Mouse (Mus musculus): ENCODE data around the gene Tle4. TPM values are rescaled to one million over a fixed set of nuclear protein-coding genes. Genes with fewer than 3 reads are reported as not detected.

Tle4 gene
- polyA plus RNA-seq, 1 experiment from 2014 or later = 40.9 TPM

DNA sequence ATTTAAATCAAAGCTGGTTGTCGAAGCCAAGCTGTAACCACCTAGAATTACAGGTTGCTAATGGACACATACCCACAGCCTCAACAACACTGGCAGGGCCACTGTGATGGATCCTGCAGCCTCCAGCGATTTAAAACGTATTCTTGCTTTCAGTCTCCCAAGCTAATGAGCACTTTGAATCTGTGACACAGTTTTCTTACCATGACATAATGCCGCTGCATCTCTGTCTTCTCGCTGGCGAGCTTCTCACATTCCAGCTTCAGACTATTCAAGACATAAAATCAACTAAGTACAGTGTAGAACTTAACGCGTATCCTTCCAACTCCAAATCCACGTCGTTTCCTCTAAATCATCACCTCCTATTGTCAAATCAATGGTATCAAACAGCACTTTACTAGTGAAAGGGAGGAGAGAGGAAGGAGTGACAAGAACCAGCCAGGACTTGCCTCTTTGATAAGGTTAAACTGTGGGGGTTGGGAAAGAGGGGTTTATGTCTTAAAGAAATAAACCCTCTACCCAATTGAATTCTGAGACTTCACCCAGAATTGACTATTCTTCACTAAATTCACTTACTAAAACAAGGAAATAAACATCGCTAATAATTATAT lies 2.4 kb downstream of the Tle4 start:
- no peak for ATAC-seq
- Histone ChIP-seq H3K4me1 (replicated peaks; ENCODE audit: control insufficient read depth, insufficient read depth, low read length) (peaks cover 31% of the 10 kb centered on the region), H3K9me3 (ENCODE audit: control insufficient read depth, low read length) (no peaks in the 10 kb centered on the region), H3K36me3 (ENCODE audit: control insufficient read depth, insufficient read depth) (no peaks in the 10 kb centered on the region), H3K4me3 (replicated peaks; ENCODE audit: low read length) (peak overlapping the region; percentile 91), H3K9ac (replicated peaks; ENCODE audit: low read depth, low read length) (peak overlapping the region; percentile 49), H3K27me3 (replicated peaks; ENCODE audit: control insufficient read depth, insufficient read depth, low read length) (peaks cover 4% of the 10 kb centered on the region; the same call in 1 of the 2 replicates), H3K27ac (ENCODE audit: low read length) (peak overlapping the region; percentile 53; the same call in 1 of the 2 replicates), H3K4me2 (ENCODE audit: low read length) (peak overlapping the region; percentile 58)
- WGBS = 3% methylated on average over 11 of the region's 11 CpGs

- Histone ChIP-seq H3K27ac (ENCODE audit: low read length) (no peak overlapping the region; the same call in 1 of the 2 replicates), H3K4me2 (ENCODE audit: low read length) (peak overlapping the region; percentile 58), H3K9me3 (ENCODE audit: control insufficient read depth, low read length) (no peaks in the 10 kb centered on the region), H3K36me3 (ENCODE audit: control insufficient read depth, insufficient read depth) (no peaks in the 10 kb centered on the region), H3K9ac (replicated peaks; ENCODE audit: low read depth, low read length) (peak overlapping the region; percentile 9), H3K4me1 (replicated peaks; ENCODE audit: control insufficient read depth, insufficient read depth, low read length) (peaks cover 31% of the 10 kb centered on the region), H3K4me3 (replicated peaks; ENCODE audit: low read length) (peak overlapping the region; percentile 91), H3K27me3 (replicated peaks; ENCODE audit: control insufficient read depth, insufficient read depth, low read length) (no peaks in the 10 kb centered on the region)
- ATAC-seq = no peak
- WGBS = 39% methylated on average over 3 of the region's 3 CpGs
These were observed 3.3 kb downstream of the Tle4 start for GRCm38 (mm10) chr19:14594537-14594936.

DNA sequence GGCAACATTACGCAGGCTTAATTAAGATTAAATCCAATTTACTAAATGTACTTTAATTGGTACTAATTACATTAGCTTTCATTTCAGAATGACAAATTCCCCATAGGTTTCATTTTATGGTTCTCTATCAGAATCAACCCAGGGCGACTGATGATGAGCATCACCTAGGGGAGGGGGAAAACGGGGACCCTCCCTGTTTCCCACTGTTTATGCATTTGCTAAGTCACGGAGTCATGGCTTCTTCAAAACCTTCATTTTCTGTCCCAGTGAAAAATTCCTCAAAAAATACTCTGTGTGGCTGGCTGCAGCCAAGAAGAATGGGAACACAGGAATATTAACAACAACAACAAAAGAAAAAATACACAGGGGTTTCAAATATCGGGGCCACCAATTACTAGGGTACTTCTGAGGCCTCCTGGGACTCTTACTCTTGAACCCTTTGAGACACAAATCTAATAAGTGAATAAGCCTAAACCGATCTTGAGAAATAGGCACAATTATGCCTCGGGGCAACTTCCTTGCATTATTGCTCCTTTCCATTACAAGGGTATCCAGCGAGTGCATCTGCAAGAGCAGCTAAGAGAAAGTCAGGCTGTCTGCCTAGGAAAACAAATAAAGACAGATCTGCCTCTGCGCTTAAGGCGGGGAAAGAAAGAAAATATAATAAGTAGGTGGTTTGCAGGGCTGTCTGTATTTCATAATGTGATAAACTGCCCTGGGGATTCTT lies 5.9 kb downstream of the Tle4 start:
- no peaks in the 10 kb centered on the region for H3K9me3 ChIP-seq (ENCODE audit: control insufficient read depth, low read length)
- H3K4me2 ChIP-seq (ENCODE audit: low read length) = peak overlapping the region; percentile 45
- H3K4me3 ChIP-seq (replicated peaks; ENCODE audit: low read length) = peak overlapping the region; percentile 23
- H3K27me3 ChIP-seq (replicated peaks; ENCODE audit: control insufficient read depth, insufficient read depth, low read length) = no peaks in the 10 kb centered on the region
- no peak overlapping the region for H3K27ac ChIP-seq (ENCODE audit: low read length)
- H3K4me1 ChIP-seq (replicated peaks; ENCODE audit: control insufficient read depth, insufficient read depth, low read length) = peaks cover 35% of the 10 kb centered on the region
- ATAC-seq = no peak
- no peaks in the 10 kb centered on the region for H3K36me3 ChIP-seq (ENCODE audit: control insufficient read depth, insufficient read depth)
- H3K9ac ChIP-seq (replicated peaks; ENCODE audit: low read depth, low read length) = 0 out of 2 replicates have a peak overlapping the region, but pooled peaks have one; percentile 25
- 47% methylated on average over 10 of the region's 10 CpGs for WGBS

GRCm38 (mm10) chr19:14590154-14590553 lies 7.7 kb downstream of the Tle4 start:
- 0 out of 2 replicates have a peak overlapping the region, but pooled peaks have one; percentile 22 for H3K9ac ChIP-seq (replicated peaks; ENCODE audit: low read depth, low read length)
- H3K27me3 ChIP-seq (replicated peaks; ENCODE audit: control insufficient read depth, insufficient read depth, low read length) = no peaks in the 10 kb centered on the region
- H3K9me3 ChIP-seq (ENCODE audit: control insufficient read depth, low read length) = no peaks in the 10 kb centered on the region
- H3K36me3 ChIP-seq (ENCODE audit: control insufficient read depth, insufficient read depth) = 0 out of 2 replicates have a peak, but pooled peaks cover 2% of the 10 kb centered on the region
- 26% methylated on average over 7 of the region's 7 CpGs for WGBS
- peaks cover 28% of the 10 kb centered on the region for H3K4me1 ChIP-seq (replicated peaks; ENCODE audit: control insufficient read depth, insufficient read depth, low read length)
- H3K27ac ChIP-seq (ENCODE audit: low read length) = no peak overlapping the region
- H3K4me3 ChIP-seq (replicated peaks; ENCODE audit: low read length) = peak overlapping the region; percentile 22
- peak overlapping the region; percentile 35 for H3K4me2 ChIP-seq (ENCODE audit: low read length)
- ATAC-seq = no peak

GRCm38 (mm10) chr19:14588221-14589123 lies 9.4 kb downstream of the Tle4 start:
- Histone ChIP-seq H3K4me2 (ENCODE audit: low read length) (peak overlapping the region; percentile 0; the same call in 1 of the 2 replicates), H3K9ac (replicated peaks; ENCODE audit: low read depth, low read length) (no peak overlapping the region), H3K4me3 (replicated peaks; ENCODE audit: low read length) (no peak overlapping the region), H3K4me1 (replicated peaks; ENCODE audit: control insufficient read depth, insufficient read depth, low read length) (peaks cover 25% of the 10 kb centered on the region), H3K9me3 (ENCODE audit: control insufficient read depth, low read length) (no peaks in the 10 kb centered on the region), H3K27ac (ENCODE audit: low read length) (no peak overlapping the region), H3K27me3 (replicated peaks; ENCODE audit: control insufficient read depth, insufficient read depth, low read length) (no peaks in the 10 kb centered on the region), H3K36me3 (ENCODE audit: control insufficient read depth, insufficient read depth) (0 out of 2 replicates have a peak, but pooled peaks cover 2% of the 10 kb centered on the region)
- 48% methylated on average over 3 of the region's 3 CpGs for WGBS
- ATAC-seq = no peak

DNA sequence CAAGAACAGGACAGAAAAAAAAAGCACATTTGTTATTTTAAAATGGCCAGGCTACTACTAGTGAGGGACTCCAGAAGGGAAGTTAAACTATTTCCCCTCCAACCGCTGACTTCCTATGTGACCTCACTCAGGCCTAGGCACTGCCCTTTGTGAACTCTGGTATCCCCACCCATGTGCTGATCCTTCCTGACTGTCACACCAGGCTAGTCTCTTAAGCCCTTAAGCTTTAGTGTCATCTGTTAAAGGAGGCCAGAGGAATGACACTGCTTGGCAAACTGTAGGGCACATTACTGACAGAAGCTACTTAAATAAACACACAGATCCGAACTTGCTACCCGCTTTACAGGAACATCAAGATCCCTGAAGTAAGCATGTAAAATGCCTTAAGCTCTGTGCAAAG lies 11.7 kb downstream of the Tle4 start:
- Histone ChIP-seq H3K4me1 (replicated peaks; ENCODE audit: control insufficient read depth, insufficient read depth, low read length) (peaks cover 16% of the 10 kb centered on the region), H3K9me3 (ENCODE audit: control insufficient read depth, low read length) (no peaks in the 10 kb centered on the region), H3K9ac (replicated peaks; ENCODE audit: low read depth, low read length) (no peak overlapping the region), H3K4me3 (replicated peaks; ENCODE audit: low read length) (no peak overlapping the region), H3K27me3 (replicated peaks; ENCODE audit: control insufficient read depth, insufficient read depth, low read length) (no peaks in the 10 kb centered on the region), H3K36me3 (ENCODE audit: control insufficient read depth, insufficient read depth) (0 out of 2 replicates have a peak, but pooled peaks cover 2% of the 10 kb centered on the region), H3K27ac (ENCODE audit: low read length) (no peak overlapping the region), H3K4me2 (ENCODE audit: low read length) (no peak overlapping the region)
- no peak for ATAC-seq
- WGBS = 91% methylated on average over 3 of the region's 3 CpGs

DNA sequence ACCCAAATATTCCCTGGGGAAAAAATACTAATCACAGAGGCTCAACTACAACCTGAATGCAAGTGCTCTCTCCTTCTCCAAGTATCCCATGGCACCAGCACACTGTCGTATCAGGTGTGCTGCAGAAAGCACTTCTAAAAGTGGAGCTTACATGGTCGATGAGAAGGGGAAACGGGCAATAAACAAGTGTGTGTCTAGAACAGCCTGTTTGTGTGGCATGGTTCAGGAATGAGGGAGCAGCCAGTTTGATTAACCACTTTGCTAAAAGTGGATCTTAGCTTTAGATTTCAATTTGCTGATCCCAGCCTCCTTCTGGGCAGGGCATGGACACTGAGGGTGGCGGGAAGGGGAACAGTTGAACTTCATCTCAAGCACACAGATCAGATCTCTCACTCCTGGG lies 12.1 kb downstream of the Tle4 start:
- 84% methylated on average over 4 of the region's 4 CpGs for WGBS
- Histone ChIP-seq H3K4me1 (replicated peaks; ENCODE audit: control insufficient read depth, insufficient read depth, low read length) (peaks cover 16% of the 10 kb centered on the region), H3K27ac (ENCODE audit: low read length) (no peak overlapping the region), H3K9me3 (ENCODE audit: control insufficient read depth, low read length) (no peaks in the 10 kb centered on the region), H3K4me2 (ENCODE audit: low read length) (no peak overlapping the region), H3K36me3 (ENCODE audit: control insufficient read depth, insufficient read depth) (0 out of 2 replicates have a peak, but pooled peaks cover 2% of the 10 kb centered on the region), H3K4me3 (replicated peaks; ENCODE audit: low read length) (no peak overlapping the region), H3K27me3 (replicated peaks; ENCODE audit: control insufficient read depth, insufficient read depth, low read length) (no peaks in the 10 kb centered on the region), H3K9ac (replicated peaks; ENCODE audit: low read depth, low read length) (no peak overlapping the region)
- ATAC-seq = no peak

DNA sequence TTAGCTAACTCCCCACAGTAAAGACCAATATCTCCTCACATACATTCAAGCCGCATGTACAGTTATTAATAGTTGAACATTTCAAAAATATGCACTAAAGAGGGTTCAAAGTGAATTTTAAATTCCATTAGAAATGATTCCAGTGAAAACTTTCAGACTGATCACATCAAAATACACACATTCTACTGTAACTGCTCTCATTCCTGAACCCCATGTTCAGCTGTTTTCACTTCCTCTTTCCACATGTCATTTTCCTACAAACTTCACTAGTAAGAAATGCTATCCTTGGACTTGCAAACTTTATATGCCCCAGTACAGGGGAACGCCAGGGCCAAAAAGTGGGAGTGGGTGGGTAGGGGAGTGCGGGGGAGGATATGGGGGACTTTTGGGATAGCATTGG lies 12.6 kb downstream of the Tle4 start:
- 0 out of 2 replicates have a peak, but pooled peaks cover 2% of the 10 kb centered on the region for H3K36me3 ChIP-seq (ENCODE audit: control insufficient read depth, insufficient read depth)
- 96% methylated on average over 3 of the region's 3 CpGs for WGBS

GRCm38 (mm10) chr19:14578698-14579097 lies 19.2 kb downstream of the Tle4 start:
- ATAC-seq = no peak
- 92% methylated on average over 5 of the region's 5 CpGs for WGBS

More for the DNA sequence above, 12.6 kb downstream of the Tle4 start:
- no peak overlapping the region for H3K27ac ChIP-seq (ENCODE audit: low read length)
- H3K4me2 ChIP-seq (ENCODE audit: low read length) = no peak overlapping the region
- H3K9ac ChIP-seq (replicated peaks; ENCODE audit: low read depth, low read length) = no peak overlapping the region
- ATAC-seq = no peak
- peaks cover 14% of the 10 kb centered on the region for H3K4me1 ChIP-seq (replicated peaks; ENCODE audit: control insufficient read depth, insufficient read depth, low read length)
- no peaks in the 10 kb centered on the region for H3K9me3 ChIP-seq (ENCODE audit: control insufficient read depth, low read length)
- no peak overlapping the region for H3K4me3 ChIP-seq (replicated peaks; ENCODE audit: low read length)
- H3K27me3 ChIP-seq (replicated peaks; ENCODE audit: control insufficient read depth, insufficient read depth, low read length) = no peaks in the 10 kb centered on the region

More at GRCm38 (mm10) chr19:14578698-14579097, 19.2 kb downstream of the Tle4 start:
- H3K27me3 ChIP-seq (replicated peaks; ENCODE audit: control insufficient read depth, insufficient read depth, low read length) = no peaks in the 10 kb centered on the region
- no peaks in the 10 kb centered on the region for H3K9me3 ChIP-seq (ENCODE audit: control insufficient read depth, low read length)
- no peak overlapping the region for H3K4me3 ChIP-seq (replicated peaks; ENCODE audit: low read length)
- no peak overlapping the region for H3K4me2 ChIP-seq (ENCODE audit: low read length)
- H3K4me1 ChIP-seq (replicated peaks; ENCODE audit: control insufficient read depth, insufficient read depth, low read length) = no peaks in the 10 kb centered on the region
- H3K9ac ChIP-seq (replicated peaks; ENCODE audit: low read depth, low read length) = no peak overlapping the region
- H3K36me3 ChIP-seq (ENCODE audit: control insufficient read depth, insufficient read depth) = no peaks in the 10 kb centered on the region
- no peak overlapping the region for H3K27ac ChIP-seq (ENCODE audit: low read length)

Measured in forebrain, embryonic 16.5 days (tissue).